Mouse (Mus musculus): Measurements from ENCODE around the gene Lnx1. TPM values are rescaled to one million over a fixed set of nuclear protein-coding genes. Genes with fewer than 3 reads are reported as not detected.
A peak's percentile ranks its signal among the peaks of the same experiment; 100 is the strongest.

Gene Lnx1
- polyA plus RNA-seq, 1 experiment from 2014 or later: 1.6 TPM

DNA sequence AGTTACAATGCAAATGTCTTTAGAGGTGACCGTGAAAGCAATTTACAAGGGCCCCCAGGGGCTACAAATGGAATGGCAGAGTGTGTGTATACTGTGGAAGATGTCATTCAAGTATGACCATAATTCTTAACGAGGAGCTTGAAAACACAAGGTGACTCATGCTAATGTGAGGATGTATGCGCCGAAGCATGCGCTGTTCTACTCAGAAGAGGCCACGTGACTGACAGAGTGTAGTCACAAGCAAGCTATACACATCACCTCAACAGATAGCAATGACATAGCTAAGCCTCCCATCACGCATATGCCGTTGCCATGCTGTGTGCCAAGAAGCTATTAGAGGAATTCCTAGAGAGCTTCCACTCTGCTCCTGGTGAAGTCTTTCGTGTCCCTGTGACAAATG, 5.2 kb downstream of the Lnx1 start:
- Histone ChIP-seq H3K4me2 (no peak overlapping the region), H3K36me3 (no peaks in the 10 kb centered on the region), H3K9ac (no peak overlapping the region), H3K4me3 (no peak overlapping the region), H3K4me1 (peaks cover 13% of the 10 kb centered on the region), H3K9me3 (no peaks in the 10 kb centered on the region), H3K27ac (replicated peaks) (no peak overlapping the region), H3K27me3 (replicated peaks) (no peaks in the 10 kb centered on the region)
- no peak for ATAC-seq (ENCODE audit: extremely low read depth, insufficient number of reproducible peaks, low FRiP score, low TSS enrichment)
- 80% methylated on average over 9 of the region's 9 CpGs for WGBS

DNA sequence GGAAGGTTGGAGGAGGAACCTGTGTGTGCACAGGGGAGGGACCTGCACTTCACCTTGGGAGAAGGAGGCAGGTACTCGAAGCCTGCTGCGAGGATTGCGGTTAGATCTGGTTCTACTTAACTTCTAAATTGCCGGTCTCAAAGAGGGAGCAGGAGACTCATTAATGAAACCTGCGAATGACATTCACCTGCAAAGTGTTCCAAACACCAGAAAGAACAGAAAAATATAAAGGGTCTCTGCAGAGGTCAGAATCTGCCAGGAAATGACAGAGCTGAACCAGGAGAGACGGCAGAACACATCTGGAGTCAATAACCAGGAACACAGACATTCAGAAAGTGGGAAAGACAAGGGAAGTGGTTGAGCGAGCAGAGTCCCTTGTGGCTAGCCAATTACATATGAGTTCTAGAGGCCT, 8.3 kb downstream of the Lnx1 start:
- no peaks in the 10 kb centered on the region for H3K27me3 ChIP-seq (replicated peaks)
- H3K4me1 ChIP-seq: peaks cover 13% of the 10 kb centered on the region
- no peaks in the 10 kb centered on the region for H3K9me3 ChIP-seq
- no peaks in the 10 kb centered on the region for H3K36me3 ChIP-seq
- H3K9ac ChIP-seq: no peak overlapping the region
- no peak overlapping the region for H3K4me2 ChIP-seq
- ATAC-seq (ENCODE audit: extremely low read depth, insufficient number of reproducible peaks, low FRiP score, low TSS enrichment): no peak
- WGBS: 66% methylated on average over 7 of the region's 7 CpGs
- no peak overlapping the region for H3K27ac ChIP-seq (replicated peaks)
- H3K4me3 ChIP-seq: no peak overlapping the region

DNA sequence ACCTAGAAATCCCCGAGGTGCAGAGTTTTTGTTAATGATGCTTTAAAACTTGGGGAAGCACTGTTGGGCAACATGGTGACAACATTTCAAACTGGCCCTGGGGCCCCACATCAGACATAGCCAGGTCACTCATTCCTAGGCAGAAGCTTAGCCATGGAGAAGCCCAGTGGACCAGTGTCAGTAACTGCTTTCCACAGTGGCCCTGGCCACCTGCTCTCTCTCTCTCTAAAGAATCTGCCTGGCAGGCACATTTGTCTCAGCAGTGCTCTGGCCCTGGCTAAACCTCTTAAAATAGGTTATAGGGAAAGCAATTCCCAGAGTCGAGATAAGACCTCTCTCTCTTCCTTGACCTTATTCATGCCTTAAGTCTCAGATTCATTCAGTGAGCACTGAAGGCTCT, 8.9 kb downstream of the Lnx1 start:
- no peak for ATAC-seq (ENCODE audit: extremely low read depth, insufficient number of reproducible peaks, low FRiP score, low TSS enrichment)
- Histone ChIP-seq H3K27me3 (replicated peaks) (no peaks in the 10 kb centered on the region), H3K4me2 (no peak overlapping the region), H3K36me3 (no peaks in the 10 kb centered on the region), H3K4me3 (no peak overlapping the region), H3K4me1 (peaks cover 13% of the 10 kb centered on the region), H3K9ac (no peak overlapping the region), H3K27ac (replicated peaks) (0 out of 2 replicates have a peak overlapping the region, but pooled peaks have one; percentile 8), H3K9me3 (no peaks in the 10 kb centered on the region)
- WGBS: 40% methylated on average over 2 of the region's 2 CpGs

DNA sequence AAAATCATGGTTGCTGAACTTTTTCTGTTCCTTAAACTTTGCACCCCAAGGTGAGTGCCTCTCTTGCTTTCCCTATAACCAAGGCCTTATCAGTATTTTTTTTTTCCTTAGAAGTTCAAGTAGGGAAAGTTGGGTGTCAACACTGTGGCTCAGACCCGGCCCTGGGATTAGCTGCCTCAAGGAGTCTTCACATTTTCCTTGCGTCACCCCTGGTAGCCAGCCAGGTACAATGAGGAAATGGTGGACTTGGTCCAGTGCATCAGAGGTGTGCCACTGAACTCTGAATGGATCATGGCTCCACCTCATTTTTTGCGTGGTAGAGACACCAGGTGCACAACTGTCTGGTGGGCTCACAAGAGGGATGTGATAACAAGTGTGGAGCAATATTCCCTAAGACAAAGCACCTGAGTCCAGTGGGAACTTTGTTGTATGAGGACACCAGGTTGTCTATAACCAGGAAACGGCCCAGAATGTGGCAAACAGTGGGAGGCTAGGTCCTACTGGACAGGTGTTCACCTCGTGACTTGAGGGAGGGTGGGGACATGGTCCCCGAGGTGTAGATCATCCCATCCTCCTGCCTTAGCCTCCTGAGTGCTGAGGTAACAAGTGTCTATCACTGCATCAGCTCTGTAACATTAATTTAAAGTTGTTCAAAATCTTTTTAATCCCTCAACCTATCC, 10.2 kb downstream of the Lnx1 start:
- Histone ChIP-seq H3K27ac (replicated peaks) (no peak overlapping the region), H3K27me3 (replicated peaks) (no peaks in the 10 kb centered on the region), H3K9me3 (no peaks in the 10 kb centered on the region), H3K4me2 (no peak overlapping the region), H3K9ac (no peak overlapping the region), H3K36me3 (no peaks in the 10 kb centered on the region), H3K4me1 (peaks cover 13% of the 10 kb centered on the region), H3K4me3 (no peak overlapping the region)
- no peak for ATAC-seq (ENCODE audit: extremely low read depth, insufficient number of reproducible peaks, low FRiP score, low TSS enrichment)
- 77% methylated on average over 6 of the region's 6 CpGs for WGBS

DNA sequence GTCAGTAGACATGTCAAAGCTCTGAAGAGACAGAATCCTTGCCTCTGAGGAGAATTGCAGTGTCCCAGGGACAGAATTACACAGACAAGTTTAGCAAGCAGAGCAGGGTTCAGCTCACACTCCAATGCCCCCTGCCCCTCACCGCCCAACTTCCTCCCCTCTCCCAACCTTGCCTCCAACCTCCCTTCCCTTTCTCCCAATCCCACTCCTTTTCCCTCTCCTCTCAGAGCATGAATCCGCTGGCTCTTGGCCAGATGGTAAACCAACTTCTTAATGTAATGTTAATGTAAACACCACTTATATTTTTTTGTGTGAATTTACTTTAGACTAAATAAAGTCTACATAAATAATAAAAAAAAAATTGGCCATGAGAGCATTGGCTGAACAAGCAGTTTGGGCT, 13.9 kb downstream of the Lnx1 start:
- ATAC-seq (ENCODE audit: extremely low read depth, insufficient number of reproducible peaks, low FRiP score, low TSS enrichment): no peak
- Histone ChIP-seq H3K4me2 (no peak overlapping the region), H3K36me3 (no peaks in the 10 kb centered on the region), H3K4me3 (no peak overlapping the region), H3K27ac (replicated peaks) (no peak overlapping the region), H3K4me1 (peaks cover 21% of the 10 kb centered on the region), H3K9me3 (no peaks in the 10 kb centered on the region), H3K27me3 (replicated peaks) (no peaks in the 10 kb centered on the region), H3K9ac (no peak overlapping the region)
- WGBS: 84% methylated on average over 2 of the region's 2 CpGs

DNA sequence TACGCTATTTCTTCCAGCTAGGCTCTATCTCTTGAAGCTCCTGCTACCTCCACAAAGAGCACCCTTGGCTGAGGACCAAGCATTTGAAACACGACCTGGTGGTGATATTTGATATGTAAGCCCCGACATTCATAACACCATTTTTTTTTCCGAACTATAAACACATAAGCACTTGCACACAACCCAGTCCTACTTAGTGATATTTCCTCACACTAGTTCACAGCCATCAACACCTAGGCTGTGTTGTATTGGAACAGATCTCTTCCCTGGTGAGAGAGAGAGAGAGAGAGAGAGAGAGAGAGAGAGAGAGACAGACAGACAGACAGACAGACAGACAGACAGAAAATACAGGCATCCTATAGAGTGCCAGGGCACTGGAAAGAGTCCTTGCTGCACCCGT, 17.8 kb downstream of the Lnx1 start:
- Histone ChIP-seq H3K27ac (replicated peaks) (0 out of 2 replicates have a peak overlapping the region, but pooled peaks have one; percentile 24), H3K36me3 (no peaks in the 10 kb centered on the region), H3K4me3 (no peak overlapping the region), H3K4me1 (peaks cover 38% of the 10 kb centered on the region), H3K27me3 (replicated peaks) (no peaks in the 10 kb centered on the region), H3K4me2 (no peak overlapping the region), H3K9ac (no peak overlapping the region), H3K9me3 (no peaks in the 10 kb centered on the region)
- 33% methylated on average over 5 of the region's 5 CpGs for WGBS
- ATAC-seq (ENCODE audit: extremely low read depth, insufficient number of reproducible peaks, low FRiP score, low TSS enrichment): no peak; the same call in 1 of the 2 replicates

DNA sequence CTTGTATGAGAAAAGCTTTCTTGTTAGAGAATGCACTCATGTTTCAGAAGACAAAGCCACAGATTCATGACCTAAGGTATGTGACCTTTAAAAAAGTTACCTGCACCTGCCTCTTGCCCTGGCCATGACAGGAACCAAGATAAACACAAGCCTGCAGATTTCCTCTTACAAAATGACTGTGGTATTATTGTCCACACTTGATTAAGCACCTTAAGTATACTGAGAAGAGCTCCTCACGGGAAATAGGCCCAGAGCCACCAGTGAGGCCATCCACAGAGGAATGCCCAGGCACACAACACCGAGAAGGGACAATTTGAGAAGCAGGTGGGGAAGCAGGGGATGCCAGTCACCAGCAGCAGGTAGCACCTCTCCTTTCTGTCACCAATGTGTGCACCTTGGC, 18.9 kb downstream of the Lnx1 start:
- Histone ChIP-seq H3K4me3 (no peak overlapping the region), H3K4me2 (no peak overlapping the region), H3K9ac (no peak overlapping the region), H3K4me1 (peaks cover 38% of the 10 kb centered on the region), H3K9me3 (no peaks in the 10 kb centered on the region), H3K27me3 (replicated peaks) (no peaks in the 10 kb centered on the region), H3K27ac (replicated peaks) (no peak overlapping the region), H3K36me3 (no peaks in the 10 kb centered on the region)
- ATAC-seq (ENCODE audit: extremely low read depth, insufficient number of reproducible peaks, low FRiP score, low TSS enrichment): no peak
- WGBS: 62% methylated on average over 2 of the region's 2 CpGs

DNA sequence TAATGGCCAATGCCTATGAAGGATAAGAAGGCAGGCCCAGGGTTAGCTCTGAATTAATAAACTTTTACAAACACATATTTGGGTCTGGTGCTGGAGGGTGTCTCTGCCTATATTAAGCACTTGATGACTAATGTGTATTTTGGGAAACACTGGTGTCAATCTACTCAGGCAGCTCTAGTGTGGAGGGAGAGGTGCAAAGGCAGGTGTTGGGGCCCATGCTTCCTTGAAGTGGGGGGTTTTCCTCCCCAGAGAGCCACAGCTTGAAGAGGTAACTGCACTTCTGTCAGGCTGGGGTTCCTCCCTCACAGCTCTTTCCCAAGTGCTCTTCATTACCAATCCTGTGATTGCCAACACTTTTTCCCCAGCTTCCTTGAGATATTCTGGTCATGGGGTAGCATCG, 20.0 kb downstream of the Lnx1 start:
- no peak overlapping the region for H3K4me2 ChIP-seq
- 83% methylated on average over 1 of the region's 1 CpGs for WGBS
- H3K9me3 ChIP-seq: no peaks in the 10 kb centered on the region
- H3K27ac ChIP-seq (replicated peaks): no peak overlapping the region
- ATAC-seq (ENCODE audit: extremely low read depth, insufficient number of reproducible peaks, low FRiP score, low TSS enrichment): no peak
- peaks cover 48% of the 10 kb centered on the region for H3K4me1 ChIP-seq
- H3K36me3 ChIP-seq: no peaks in the 10 kb centered on the region
- no peak overlapping the region for H3K4me3 ChIP-seq
- no peak overlapping the region for H3K9ac ChIP-seq
- no peaks in the 10 kb centered on the region for H3K27me3 ChIP-seq (replicated peaks)

DNA sequence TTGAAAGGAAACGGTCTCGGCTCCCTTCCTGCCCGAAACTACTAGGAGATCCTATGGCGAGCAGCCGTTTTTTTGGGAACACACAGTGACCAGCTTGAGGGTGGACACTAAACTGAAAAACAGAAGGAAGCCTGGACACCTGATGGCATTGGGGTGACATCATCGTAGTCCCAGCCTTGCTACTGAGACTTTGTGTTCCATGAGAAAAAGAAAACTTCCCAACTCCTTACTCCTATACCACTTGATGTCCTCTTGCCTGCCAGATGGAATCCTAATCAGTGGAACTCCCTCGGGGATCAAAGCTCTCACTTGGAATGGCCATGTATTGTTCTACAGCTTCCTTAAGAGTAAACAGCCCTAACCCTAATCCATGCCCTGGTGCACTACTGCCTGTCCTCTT, 23.1 kb downstream of the Lnx1 start:
- WGBS: 72% methylated on average over 7 of the region's 7 CpGs
- Histone ChIP-seq H3K27me3 (replicated peaks) (no peaks in the 10 kb centered on the region), H3K36me3 (no peaks in the 10 kb centered on the region), H3K27ac (replicated peaks) (no peak overlapping the region), H3K9ac (no peak overlapping the region), H3K9me3 (no peaks in the 10 kb centered on the region), H3K4me2 (no peak overlapping the region), H3K4me1 (peaks cover 44% of the 10 kb centered on the region), H3K4me3 (no peak overlapping the region)
- no peak for ATAC-seq (ENCODE audit: extremely low read depth, insufficient number of reproducible peaks, low FRiP score, low TSS enrichment)

DNA sequence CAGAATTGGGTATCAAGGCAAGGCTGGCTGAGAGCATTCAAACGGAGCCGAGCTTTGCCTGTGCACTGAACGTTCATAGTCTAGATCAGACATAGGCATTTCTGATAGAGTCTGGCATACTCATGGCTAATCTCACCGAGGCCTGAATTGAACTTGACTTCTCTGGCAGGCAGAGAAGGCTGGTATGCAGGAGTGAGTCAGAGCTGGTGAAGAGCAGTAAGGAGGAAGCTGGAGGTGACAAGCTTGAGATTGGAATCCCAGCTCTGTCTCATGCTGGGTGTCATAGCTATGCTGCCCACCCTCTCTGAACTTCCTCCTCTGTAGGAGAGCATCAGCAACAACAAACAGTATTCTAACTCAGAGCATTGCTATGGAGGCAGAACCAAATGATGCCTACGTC, 24.0 kb downstream of the Lnx1 start:
- WGBS: 55% methylated on average over 5 of the region's 5 CpGs
- no peak overlapping the region for H3K27ac ChIP-seq (replicated peaks)
- no peak overlapping the region for H3K9ac ChIP-seq
- no peaks in the 10 kb centered on the region for H3K36me3 ChIP-seq
- no peaks in the 10 kb centered on the region for H3K9me3 ChIP-seq
- H3K4me1 ChIP-seq: peaks cover 37% of the 10 kb centered on the region
- no peaks in the 10 kb centered on the region for H3K27me3 ChIP-seq (replicated peaks)
- no peak overlapping the region for H3K4me2 ChIP-seq
- ATAC-seq (ENCODE audit: extremely low read depth, insufficient number of reproducible peaks, low FRiP score, low TSS enrichment): no peak
- H3K4me3 ChIP-seq: no peak overlapping the region

DNA sequence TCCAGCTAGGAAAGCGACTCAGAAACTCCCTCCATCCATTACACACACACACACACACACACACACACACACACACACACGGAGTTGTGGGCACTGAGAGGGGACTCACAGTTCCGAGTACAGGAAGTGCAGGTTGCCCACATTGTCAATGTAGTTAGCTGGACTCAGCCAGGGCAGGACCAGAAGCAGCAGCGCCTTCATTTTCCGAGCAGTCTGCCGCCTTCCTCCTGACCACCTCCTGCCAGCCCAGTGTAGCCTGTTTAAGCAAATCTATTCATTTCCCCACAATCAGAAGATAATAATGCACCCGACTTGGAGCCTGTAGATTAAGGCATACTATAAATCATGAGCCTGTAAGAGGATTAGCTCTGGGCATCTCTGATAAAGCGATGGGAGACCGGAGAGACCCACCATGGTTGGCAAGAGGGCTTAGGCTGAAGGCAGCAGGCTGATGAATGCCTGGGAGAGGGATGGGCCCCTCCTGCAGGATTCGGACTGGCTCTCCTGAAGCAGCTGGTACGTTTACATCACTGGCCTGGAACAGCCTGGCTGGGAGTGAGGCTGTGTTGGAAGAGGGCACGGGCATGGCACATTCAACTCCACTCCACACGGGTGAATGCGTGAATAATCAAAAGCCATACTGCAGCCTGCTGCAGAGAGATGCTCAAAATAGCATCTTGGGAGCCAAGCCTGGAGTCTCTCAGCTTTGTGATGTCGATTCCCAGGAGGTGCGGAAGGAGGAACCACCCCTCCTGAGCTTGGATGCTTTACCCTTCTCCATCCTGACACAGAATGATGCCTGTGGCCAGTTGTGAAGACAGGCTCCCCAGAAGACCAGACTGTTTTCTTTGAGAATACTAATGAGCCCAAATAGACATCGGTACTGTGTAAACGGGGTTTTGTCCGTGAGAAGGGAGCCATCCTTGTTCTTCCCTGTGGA, 25.0 kb downstream of the Lnx1 start:
- no peak for ATAC-seq (ENCODE audit: extremely low read depth, insufficient number of reproducible peaks, low FRiP score, low TSS enrichment)
- Histone ChIP-seq H3K9me3 (no peaks in the 10 kb centered on the region), H3K4me2 (no peak overlapping the region), H3K27ac (replicated peaks) (0 out of 2 replicates have a peak overlapping the region, but pooled peaks have one; percentile 38), H3K9ac (0 out of 2 replicates have a peak overlapping the region, but pooled peaks have one; percentile 30), H3K4me1 (peaks cover 27% of the 10 kb centered on the region), H3K36me3 (no peaks in the 10 kb centered on the region), H3K27me3 (replicated peaks) (no peaks in the 10 kb centered on the region), H3K4me3 (no peak overlapping the region)
- 49% methylated on average over 19 of the region's 19 CpGs for WGBS

Measured in heart, embryonic 13.5 days (tissue).